Mouse (Mus musculus) layer of hippocampus, adult 8-10 months (tissue): ENCODE measurements around the gene Mbnl1. TPM values are rescaled to one million over a fixed set of nuclear protein-coding genes. Genes with fewer than 3 reads are reported as not detected.
"Not testable (repeated sequence)": the region's sequence is repeated elsewhere in the genome, so short reads cannot be mapped to it uniquely, and the experiment has no call there.

Source experiments
- DNase-seq, 2 experiments: peaks; one replicate each; pipeline ENCODE4 v3.0.0; 2022; ENCODE audit warnings: low spot score in 2 of 2
- total RNA-seq, 4 experiments: library from RNA; stranded (reverse); gene quantifications; 2 replicates each; pipeline ENCODE4 v1.2.4; 2022

Mbnl1 gene
- total RNA-seq: 100 to 1,000 TPM; 160 to 169 (median 162) TPM

- no peak for DNase-seq
Measured at GRCm38 (mm10) chr3:60472681-60473177, at the start of gene Mbnl1. Gene Mbnl1 (plus strand): TSS chr3:60472830.

DNA sequence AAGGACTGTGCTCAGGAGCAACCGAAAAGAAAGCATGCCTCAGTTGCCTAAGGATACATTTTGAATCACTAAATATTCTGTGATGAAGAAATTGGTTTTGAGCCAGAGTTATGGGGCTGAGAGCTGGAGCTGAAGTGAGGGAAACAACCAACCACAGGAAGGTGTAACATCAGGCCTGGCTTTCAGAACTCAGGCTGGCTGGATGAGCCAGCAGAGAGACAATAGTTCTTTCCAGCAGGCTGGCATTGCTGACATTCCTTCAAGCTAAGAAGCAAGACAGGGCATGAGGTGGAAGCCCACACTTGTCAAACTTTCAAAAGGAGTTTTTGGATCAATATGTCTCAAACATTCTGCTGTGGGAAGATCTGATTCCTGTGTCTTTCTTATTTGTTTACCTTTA is 48.5 kb upstream of the Mbnl1 start:
- no peak for DNase-seq

DNA sequence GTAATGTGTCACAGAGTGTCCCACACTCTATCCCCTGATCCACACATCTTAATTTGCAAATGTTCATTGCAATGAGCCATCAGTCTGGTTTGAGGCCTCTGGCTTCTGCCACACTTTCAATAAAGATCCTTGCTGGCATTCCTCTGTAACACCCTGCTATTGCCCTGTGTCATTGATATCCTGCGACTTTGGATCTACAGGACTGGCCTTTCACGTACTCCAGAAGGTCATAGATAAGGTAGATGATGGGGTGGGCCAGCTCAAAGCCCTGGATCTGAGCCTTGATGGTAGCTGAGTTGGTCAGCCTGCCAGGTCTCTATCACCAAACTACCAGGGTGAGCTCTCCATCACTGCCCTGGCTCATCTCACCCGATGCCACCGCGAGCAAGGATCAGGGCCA is 43.6 kb upstream of the Mbnl1 start:
- DNase-seq: no peak

GRCm38 (mm10) chr3:60437254-60437653 is 35.4 kb upstream of the Mbnl1 start:
- no peak for DNase-seq

- no peak for DNase-seq
Measured at GRCm38 (mm10) chr3:60437678-60438232, 34.9 kb upstream of the Mbnl1 start.

DNA sequence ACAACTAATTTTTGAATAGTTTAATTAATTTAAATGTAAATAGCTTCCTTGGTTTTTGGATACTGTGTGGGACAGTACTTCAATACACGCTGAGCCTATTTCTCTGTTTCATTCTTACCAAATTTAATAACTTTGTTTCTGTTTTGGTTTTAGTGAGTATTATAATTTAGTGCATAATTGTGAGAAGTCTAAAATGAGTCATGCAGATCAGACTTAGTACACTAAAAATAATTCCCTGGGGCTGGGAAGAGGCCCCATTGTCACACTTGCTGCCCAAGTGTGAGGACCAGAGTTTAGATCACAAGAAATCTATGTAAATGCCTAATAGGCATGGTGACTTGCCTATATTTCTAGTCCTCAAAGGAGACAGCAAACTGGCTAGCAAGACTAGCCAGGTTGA is 33.9 kb upstream of the Mbnl1 start:
- no peak for DNase-seq

GRCm38 (mm10) chr3:60461828-60462521 is 10.7 kb upstream of the Mbnl1 start:
- DNase-seq: no peak

GRCm38 (mm10) chr3:60468667-60469066 is 4.0 kb upstream of the Mbnl1 start:
- DNase-seq: not testable (repeated sequence)

GRCm38 (mm10) chr3:60469170-60469805 is 3.3 kb upstream of the Mbnl1 start:
- not testable (repeated sequence) for DNase-seq

DNA sequence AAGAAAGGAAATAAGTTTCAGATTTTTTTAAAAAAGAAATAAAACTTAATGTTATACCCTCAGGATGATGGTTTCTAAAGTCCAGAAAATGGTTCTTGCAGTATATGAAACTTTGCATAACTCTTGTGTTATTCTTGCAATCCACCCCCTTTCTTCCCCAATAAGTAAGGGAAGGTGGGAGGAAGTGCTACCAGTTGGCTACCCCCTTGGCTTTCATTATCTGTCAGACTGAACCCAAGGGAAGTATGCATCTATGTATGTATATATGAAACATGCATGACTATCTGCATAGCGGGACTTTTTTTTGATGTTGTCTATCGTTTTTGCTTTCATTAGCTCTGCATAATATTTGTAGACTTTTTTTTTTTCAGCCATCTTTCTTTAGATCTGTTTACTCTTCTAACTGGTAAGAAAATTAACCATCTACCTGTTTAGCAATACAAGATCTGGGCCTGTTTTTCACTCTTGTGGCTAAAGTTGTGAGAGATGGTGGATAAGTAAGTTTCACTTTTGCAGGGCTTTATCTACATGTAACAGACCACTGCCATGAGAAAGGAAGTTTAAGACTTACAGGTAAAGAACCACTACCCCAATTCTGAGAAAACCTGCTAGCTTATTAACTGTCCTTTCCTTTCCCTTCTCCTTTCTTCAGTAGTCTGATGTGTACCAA is 484 bp upstream of the Mbnl1 start:
- no peak for DNase-seq

GRCm38 (mm10) chr3:60473861-60474653 is 1.4 kb downstream of the Mbnl1 start:
- DNase-seq: no peak

- no peak for DNase-seq
Measured at GRCm38 (mm10) chr3:60474654-60474972, 2.0 kb downstream of the Mbnl1 start.

DNA sequence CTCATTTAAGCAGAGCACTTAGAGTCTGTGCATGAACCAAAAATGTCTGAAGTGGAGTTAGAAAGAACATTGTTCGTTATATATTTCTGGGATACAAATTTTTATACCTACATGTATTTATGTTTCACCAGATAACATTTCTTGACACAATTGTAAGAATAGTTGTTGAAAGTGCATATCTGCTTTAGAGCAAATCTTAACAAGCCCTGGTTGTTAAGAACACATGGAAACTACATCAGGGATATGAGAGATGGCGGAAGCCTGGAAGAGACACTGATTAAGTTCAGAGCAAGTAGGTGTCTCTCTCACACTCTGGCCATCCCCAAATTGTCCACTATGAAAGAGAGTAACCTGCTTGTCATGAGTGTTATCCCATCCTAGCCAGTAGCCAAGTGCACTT is 2.4 kb downstream of the Mbnl1 start:
- DNase-seq: no peak

DNA sequence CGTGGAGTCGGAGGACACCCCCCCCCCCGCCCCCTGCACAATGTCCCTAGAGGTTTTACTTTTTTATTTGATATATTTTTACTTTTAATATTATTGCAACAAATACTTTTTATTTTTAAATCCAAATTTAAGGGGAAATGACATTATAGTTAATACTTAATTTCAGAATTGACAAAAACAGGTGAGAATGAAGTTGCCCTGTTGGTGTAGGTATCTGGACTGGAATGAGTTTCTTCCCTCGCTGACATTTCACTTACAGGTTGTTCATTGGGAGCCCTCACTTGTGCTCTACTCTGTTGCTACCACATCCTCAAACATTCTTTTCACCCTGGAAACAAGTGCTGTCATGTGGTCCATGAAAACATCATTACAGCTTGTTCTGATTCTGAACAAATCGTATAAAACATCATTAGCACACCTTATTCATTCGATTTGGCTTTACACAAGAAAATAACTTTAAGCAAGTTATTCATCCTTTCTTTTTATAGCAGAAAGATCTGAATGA is 4.2 kb downstream of the Mbnl1 start:
- no peak for DNase-seq

GRCm38 (mm10) chr3:60478433-60478832 is 5.8 kb downstream of the Mbnl1 start:
- DNase-seq: no peak

- no peak for DNase-seq
Measured at GRCm38 (mm10) chr3:60480716-60481115, 8.1 kb downstream of the Mbnl1 start.

GRCm38 (mm10) chr3:60481740-60482399 is 9.2 kb downstream of the Mbnl1 start:
- no peak for DNase-seq

DNA sequence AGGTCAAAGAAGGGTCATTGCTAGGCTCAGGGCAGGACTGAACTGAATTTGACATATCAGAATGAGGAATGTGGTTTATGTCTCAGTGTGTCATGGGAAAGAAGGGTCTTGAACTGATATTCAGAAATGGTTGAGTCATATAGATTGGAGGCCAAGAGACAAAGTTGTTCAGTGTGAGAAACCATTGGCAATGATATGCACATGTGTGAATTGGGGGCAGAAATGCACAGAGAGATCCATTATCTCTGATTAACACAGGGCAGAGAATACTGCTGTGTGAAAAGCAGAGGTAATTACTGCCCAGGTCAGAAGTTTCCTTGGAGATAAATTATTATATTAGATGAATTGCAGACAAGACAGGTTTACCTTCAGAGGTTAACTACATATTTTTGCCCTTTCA is 10.7 kb downstream of the Mbnl1 start:
- DNase-seq: no peak

- DNase-seq: no peak
Measured at GRCm38 (mm10) chr3:60485987-60486712, 13.5 kb downstream of the Mbnl1 start.

GRCm38 (mm10) chr3:60486713-60487170 is 14.1 kb downstream of the Mbnl1 start:
- DNase-seq: no peak
